Mouse (Mus musculus) intestine, embryonic 14.5 days (tissue): ENCODE results near the gene Zfp518b. TPM values are rescaled to one million over a fixed set of nuclear protein-coding genes. Genes with fewer than 3 reads are reported as not detected.

Experiments
- ATAC-seq: fragments of 200-750 bp; cut with Nextera tagmentation; replicated peaks from 2 replicates; pipeline ENCODE4 v1.8.0; 2017; ENCODE audit warnings: low read depth, moderate number of reproducible peaks, moderate TSS enrichment, moderate library complexity; ENCODE audit not compliant: low FRiP score, low TSS enrichment
- DNase-seq: peaks from one replicate; pipeline ENCODE4 v3.0.0-alpha.2; 2018; ENCODE audit warnings: low spot score
- H3K27ac ChIP-seq: fragments of 300-500 bp; sonication (generic); 2 replicates; pipeline ENCODE4 v1.5.1; 2014; ENCODE audit warnings: low read depth, mild to moderate bottlenecking, control low read depth
- H3K27me3 ChIP-seq: fragments of 300-500 bp; sonication (generic); replicated peaks from 2 replicates; pipeline ENCODE4 v1.6.1; 2014; ENCODE audit warnings: low read length, control low read depth; ENCODE audit not compliant: control insufficient read depth, insufficient read depth
- H3K36me3 ChIP-seq: fragments of 300-500 bp; sonication (generic); 2 replicates; pipeline ENCODE4 v1.6.1; 2014; ENCODE audit warnings: low read length, control low read depth; ENCODE audit not compliant: control insufficient read depth, insufficient read depth
- H3K4me1 ChIP-seq: fragments of 300-500 bp; sonication (generic); replicated peaks from 2 replicates; pipeline ENCODE4 v1.6.1; 2014; ENCODE audit warnings: low read length, control low read depth, mixed read lengths; ENCODE audit not compliant: control insufficient read depth, insufficient read depth
- H3K4me2 ChIP-seq: fragments of 300-500 bp; sonication (generic); 2 replicates; pipeline ENCODE4 v1.6.1; 2014; ENCODE audit warnings: low read length
- H3K4me3 ChIP-seq: fragments of 300-500 bp; sonication (generic); 2 replicates; pipeline ENCODE4 v1.5.1; 2014; ENCODE audit warnings: low read depth, low read length, control low read depth, mixed read lengths
- H3K9ac ChIP-seq: fragments of 300-500 bp; sonication (generic); 2 replicates; pipeline ENCODE4 v1.6.1; 2014; ENCODE audit warnings: mild to moderate bottlenecking, low read length
- H3K9me3 ChIP-seq: fragments of 300-500 bp; sonication (generic); 2 replicates; pipeline ENCODE4 v1.6.1; 2016; ENCODE audit warnings: low read length, control low read depth; ENCODE audit not compliant: control insufficient read depth
- WGBS: fragments of 180-500 bp; shearing (Covaris S2); extraction: QIAGEN DNeasy Blood & Tissue Kit; methylation state at CpG from one replicate; pipeline ENCODE4 v1.1.7; 2014; 5-methylcytosine and 5-hydroxymethylcytosine counted together
- polyA plus RNA-seq: library from polyadenylated mRNA; unstranded; fragments of >200 nt; fragmentation: Nextera tagmentation; extraction: Ambion mirVana; gene quantifications from 2 replicates; pipeline ENCODE4 v1.2.1, GENCODE M21; 2014

Zfp518b gene
- polyA plus RNA-seq, 1 experiment from 2014 or later = 17.0 TPM

- DNase-seq = no peak
- Histone ChIP-seq H3K9me3 (no peaks in the 10 kb centered on the region), H3K36me3 (no peaks in the 10 kb centered on the region), H3K4me3 (no peak overlapping the region), H3K4me2 (no peak overlapping the region), H3K27ac (no peak overlapping the region), H3K27me3 (no peaks in the 10 kb centered on the region), H3K9ac (no peak overlapping the region), H3K4me1 (no peaks in the 10 kb centered on the region)
- 53% methylated on average over 3 of the region's 3 CpGs for WGBS
- no peak for ATAC-seq
Measured at GRCm38 (mm10) chr5:38618908-38619307, 65.7 kb downstream of the Zfp518b start.

Other genes with a start within 250 kb of the Zfp518b start
- 0.40 and 1.2 TPM in 2 replicates for gene Slc2a9, start 181.7 kb downstream of the Zfp518b start, polyA plus RNA-seq
- gene Wdr1, start 121.6 kb downstream of the Zfp518b start, polyA plus RNA-seq = 246 and 275 TPM in 2 replicates
- 0.31 and 0.71 TPM in 2 replicates for gene Clnk, start 192.0 kb upstream of the Zfp518b start, polyA plus RNA-seq